Mouse (Mus musculus): ENCODE measurements at regions not wholly inside any gene's neighbourhood (a gene's known extent, or its start where the extent isn't known, plus 50 kb on each side); places are given as distances from the start of the nearest gene placed in this dataset.
"Not testable (repeated sequence)": the region's sequence is repeated elsewhere in the genome, so short reads cannot be mapped to it uniquely, and the experiment has no call there.

- Histone ChIP-seq H3K27ac (no peak overlapping the region), H3K4me3 (no peak overlapping the region)
- intact Hi-C loops (cut with DNase I), result no loop called here
- no peak for DNase-seq
- no peak for TF ChIP-seq CTCF (IDR thresholded peaks at IDR 0.05)
These were observed 263.7 kb downstream of the 1810013L24Rik start for GRCm38 (mm10) chr16:9093593-9093992.

DNA sequence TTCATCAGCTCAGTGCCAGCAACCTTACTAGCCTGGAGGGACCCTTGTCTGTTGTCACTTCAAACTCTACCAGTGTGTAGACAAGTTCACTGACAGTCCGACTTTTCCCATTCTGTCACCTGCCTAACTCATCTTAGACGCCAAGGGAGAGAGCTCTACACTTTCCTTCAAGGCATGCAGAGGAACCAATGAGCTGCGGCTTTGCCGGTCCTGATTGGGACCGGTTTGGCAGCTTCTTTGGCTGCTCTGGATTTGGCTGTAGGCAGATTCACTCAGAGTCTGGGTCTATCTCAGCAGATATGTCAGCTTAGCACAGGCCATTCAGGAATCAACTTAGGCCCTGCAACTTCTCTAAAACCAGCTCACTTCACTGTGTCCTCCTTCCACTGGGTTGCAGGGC is 264.3 kb downstream of the 1810013L24Rik start:
- H3K4me3 ChIP-seq, result no peak overlapping the region
- no peak for DNase-seq
- H3K27ac ChIP-seq, result no peak overlapping the region
- intact Hi-C loops (cut with DNase I), result no loop called here
- TF ChIP-seq CTCF (IDR thresholded peaks at IDR 0.05), result no peak

GRCm38 (mm10) chr16:9106211-9106610 is 276.3 kb downstream of the 1810013L24Rik start:
- Histone ChIP-seq H3K4me3 (no peak overlapping the region), H3K27ac (no peak overlapping the region)
- intact Hi-C loops (cut with DNase I), result no loop called here
- DNase-seq, result no peak
- TF ChIP-seq CTCF (IDR thresholded peaks at IDR 0.05), result no peak

- intact Hi-C loops (cut with DNase I); DNase-seq; H3K4me3 ChIP-seq; H3K27ac ChIP-seq: not testable (repeated sequence)
These were observed 276.8 kb downstream of the 1810013L24Rik start for GRCm38 (mm10) chr16:9106676-9107075.

DNA sequence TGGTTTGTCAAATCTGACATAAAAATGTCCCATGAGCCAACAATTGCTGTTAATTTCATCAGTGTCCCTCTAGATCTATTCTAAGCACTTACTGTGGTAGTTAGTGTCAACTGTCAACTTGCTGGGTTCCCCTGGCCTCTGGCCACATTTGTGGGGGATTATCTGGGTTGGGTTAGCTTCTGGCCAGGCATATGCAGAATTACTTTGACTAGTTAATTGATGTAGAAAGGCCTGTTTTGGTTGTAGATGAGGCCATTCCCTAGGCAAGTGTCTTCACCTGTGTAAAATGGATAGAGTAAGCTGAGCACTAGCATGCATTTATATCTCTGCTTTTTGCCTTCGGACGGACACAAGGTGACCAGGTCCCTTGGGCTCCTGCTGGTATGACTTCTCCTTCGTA is 283.9 kb downstream of the 1810013L24Rik start:
- TF ChIP-seq CTCF (IDR thresholded peaks at IDR 0.05), result no peak
- Histone ChIP-seq H3K27ac (no peak overlapping the region), H3K4me3 (no peak overlapping the region)
- intact Hi-C loops (cut with DNase I), result no loop called here
- DNase-seq, result no peak

- no peak for DNase-seq
- intact Hi-C loops (cut with DNase I), result no loop called here
- no peak for TF ChIP-seq CTCF (IDR thresholded peaks at IDR 0.05)
- H3K27ac ChIP-seq, result no peak overlapping the region
- H3K4me3 ChIP-seq, result no peak overlapping the region
These were observed 285.6 kb downstream of the 1810013L24Rik start for GRCm38 (mm10) chr16:9115548-9115947.

DNA sequence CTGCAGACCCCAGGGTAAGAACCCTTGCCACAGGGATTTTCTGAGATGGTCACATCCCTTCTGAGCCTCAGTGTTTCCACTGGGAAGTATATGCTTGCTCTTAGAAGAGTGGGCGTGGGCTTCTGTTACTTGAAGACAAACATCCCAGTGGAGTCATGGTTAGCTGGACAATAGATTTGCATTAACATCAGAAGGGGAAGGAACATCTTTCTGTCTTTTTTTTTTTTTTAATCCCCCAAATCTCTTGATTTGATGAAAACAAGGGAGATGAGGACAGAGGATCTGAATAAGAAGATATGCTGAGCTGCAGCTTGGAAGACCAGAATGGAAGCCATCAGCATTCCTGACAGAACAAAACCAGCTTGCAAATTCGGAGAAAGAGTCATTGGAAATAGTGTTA is 291.7 kb downstream of the 1810013L24Rik start:
- DNase-seq, result no peak
- Histone ChIP-seq H3K27ac (no peak overlapping the region), H3K4me3 (no peak overlapping the region)
- TF ChIP-seq CTCF (IDR thresholded peaks at IDR 0.05), result no peak
- intact Hi-C loops (cut with DNase I), result no loop called here

DNA sequence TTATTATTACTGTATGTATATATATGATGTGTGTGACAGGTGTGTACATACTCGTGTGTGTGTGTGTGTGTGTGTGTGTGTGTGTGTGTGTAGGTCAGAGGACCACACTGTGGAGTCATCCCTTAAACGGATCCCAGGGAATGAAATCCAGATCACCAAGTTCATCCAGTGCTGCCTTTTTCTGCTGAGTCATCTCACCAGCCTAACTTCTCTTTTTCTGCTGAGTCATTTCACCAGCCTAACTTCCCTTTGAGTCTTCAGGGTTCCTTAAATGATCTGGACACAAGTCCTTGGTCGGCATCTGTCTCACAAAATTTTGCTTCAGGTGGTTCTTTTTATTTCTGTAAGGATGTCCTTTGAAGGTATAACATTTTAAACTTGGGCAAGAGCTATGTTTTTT is 302.2 kb downstream of the 1810013L24Rik start:
- intact Hi-C loops (cut with DNase I), result no loop called here
- no peak for DNase-seq
- Histone ChIP-seq H3K4me3 (no peak overlapping the region), H3K27ac (no peak overlapping the region)
- no peak for TF ChIP-seq CTCF (IDR thresholded peaks at IDR 0.05)

GRCm38 (mm10) chr16:9132778-9133177 is 302.9 kb downstream of the 1810013L24Rik start:
- Histone ChIP-seq H3K27ac (no peak overlapping the region), H3K4me3 (no peak overlapping the region)
- DNase-seq, result no peak
- intact Hi-C loops (cut with DNase I), result no loop called here
- TF ChIP-seq CTCF (IDR thresholded peaks at IDR 0.05), result no peak

GRCm38 (mm10) chr16:9135377-9135776 is 305.5 kb downstream of the 1810013L24Rik start:
- intact Hi-C loops (cut with DNase I), result no loop called here
- Histone ChIP-seq H3K4me3 (no peak overlapping the region), H3K27ac (no peak overlapping the region)
- no peak for TF ChIP-seq CTCF (IDR thresholded peaks at IDR 0.05)
- DNase-seq, result no peak

DNA sequence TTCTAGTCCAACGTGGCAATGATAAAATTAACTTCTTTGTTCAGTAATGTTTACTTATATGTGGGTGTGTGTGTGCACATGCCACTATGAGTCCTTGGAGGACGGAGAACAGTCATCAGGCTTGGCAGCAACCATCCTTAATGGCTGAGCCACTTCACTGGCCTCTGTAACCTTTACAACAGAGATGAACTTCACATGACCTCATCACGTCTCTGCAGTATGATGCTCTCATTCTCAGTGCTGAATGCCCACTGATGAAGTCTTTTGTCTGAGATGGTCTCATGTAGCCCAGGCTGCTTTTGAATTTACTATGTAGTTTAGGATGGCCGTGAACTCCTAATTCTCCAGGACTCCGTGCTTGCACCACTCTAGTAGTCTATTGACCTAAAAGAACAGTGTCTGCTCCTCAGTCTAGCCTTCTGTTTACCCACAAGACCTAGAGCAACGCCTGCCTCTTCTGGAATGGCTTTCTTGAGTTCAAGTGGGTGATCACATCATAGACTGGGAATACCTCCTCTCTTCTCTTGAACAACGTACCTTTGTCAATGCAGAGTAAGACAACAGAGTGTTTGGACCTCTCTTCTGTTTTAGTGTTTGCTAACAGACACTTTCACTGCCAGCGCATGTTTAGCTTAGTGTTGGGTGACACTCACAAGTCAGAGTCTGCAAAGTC is 308.8 kb downstream of the 1810013L24Rik start:
- TF ChIP-seq CTCF (IDR thresholded peaks at IDR 0.05), result no peak
- DNase-seq, result no peak
- intact Hi-C loops (cut with DNase I), result no loop called here

GRCm38 (mm10) chr16:9139405-9139804 is 309.5 kb downstream of the 1810013L24Rik start:
- TF ChIP-seq CTCF (IDR thresholded peaks at IDR 0.05), result no peak
- Histone ChIP-seq H3K27ac (no peak overlapping the region), H3K4me3 (no peak overlapping the region)
- intact Hi-C loops (cut with DNase I), result no loop called here
- DNase-seq, result no peak

More for the DNA sequence above, 308.8 kb downstream of the 1810013L24Rik start:
- Histone ChIP-seq H3K27ac (no peak overlapping the region), H3K4me3 (no peak overlapping the region)

DNA sequence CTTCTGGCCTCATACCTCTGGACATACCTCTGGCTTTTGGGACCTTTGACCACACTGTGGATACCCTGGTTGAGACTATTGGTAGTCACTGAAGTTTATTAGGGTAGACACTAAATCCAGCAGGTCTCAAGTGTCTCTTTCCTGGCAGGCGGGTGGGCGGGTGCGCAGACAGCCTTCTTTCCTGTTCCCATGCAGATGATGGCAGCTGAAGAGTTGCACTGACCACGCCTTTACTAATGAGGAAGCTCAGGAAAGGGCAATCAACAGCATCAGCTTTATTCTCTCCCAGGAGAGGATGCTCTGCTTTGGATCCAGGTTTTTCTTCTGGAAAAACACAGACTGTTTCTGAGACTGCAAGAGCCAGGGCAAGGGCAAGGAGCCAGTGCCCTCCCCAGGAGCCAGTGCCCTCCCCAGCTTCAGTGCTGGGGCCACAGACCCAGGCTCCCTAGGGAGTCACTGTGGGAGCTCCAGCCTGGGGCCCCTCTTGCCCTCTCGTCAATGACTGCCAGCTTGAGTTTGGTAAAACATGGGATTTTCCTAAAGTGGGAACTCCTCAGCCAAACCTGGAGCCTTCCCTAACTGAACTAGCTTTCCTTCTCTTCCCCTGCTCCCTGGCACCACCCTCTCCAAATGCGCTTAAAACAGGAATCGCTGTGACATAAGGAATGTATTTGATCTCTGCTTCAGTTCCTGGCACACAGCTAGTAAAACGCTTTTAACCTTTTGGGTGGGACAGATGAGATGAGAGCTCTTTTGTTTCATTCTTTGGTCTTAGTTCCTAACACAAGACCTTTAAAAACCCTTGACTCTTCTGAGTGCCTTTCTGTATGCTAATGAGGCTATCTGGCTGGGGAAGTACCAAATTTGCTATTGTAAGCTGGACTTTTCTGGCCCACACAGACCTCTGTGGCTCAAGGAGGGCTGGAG is 319.6 kb downstream of the 1810013L24Rik start:
- TF ChIP-seq CTCF (IDR thresholded peaks at IDR 0.05), result no peak
- Histone ChIP-seq H3K4me3 (no peak overlapping the region), H3K27ac (no peak overlapping the region)
- intact Hi-C loops (cut with DNase I), result no loop called here
- no peak for DNase-seq
